Mouse (Mus musculus) midbrain, embryonic 14.5 days (tissue): ENCODE results near the gene Zfp61. TPM values are rescaled to one million over a fixed set of nuclear protein-coding genes. Genes with fewer than 3 reads are reported as not detected.

Experiments
- ATAC-seq: fragments of 200-750 bp; cut with Nextera tagmentation; 2 replicates; pipeline ENCODE4 v1.8.0; 2017; ENCODE audit warnings: moderate number of reproducible peaks, moderate library complexity; ENCODE audit not compliant: low FRiP score, low TSS enrichment
- DNase-seq: peaks from one replicate; pipeline ENCODE4 v3.0.0-alpha.2; 2015
- H3K27ac ChIP-seq: fragments of 300-500 bp; sonication (generic); replicated peaks from 2 replicates; pipeline ENCODE4 v1.5.1; 2014; ENCODE audit warnings: mild to moderate bottlenecking, low read depth, low read length, moderate library complexity
- H3K27me3 ChIP-seq: fragments of 300-500 bp; sonication (generic); 2 replicates; pipeline ENCODE4 v1.6.1; 2014; ENCODE audit warnings: low read length, control low read depth, mixed read lengths; ENCODE audit not compliant: control insufficient read depth, insufficient read depth
- H3K36me3 ChIP-seq: fragments of 300-500 bp; sonication (generic); 2 replicates; pipeline ENCODE4 v1.6.1; 2014; ENCODE audit warnings: low read length, control low read depth; ENCODE audit not compliant: control insufficient read depth, insufficient read depth
- H3K4me1 ChIP-seq: fragments of 300-500 bp; sonication (generic); 2 replicates; pipeline ENCODE4 v1.6.1; 2014; ENCODE audit warnings: mild to moderate bottlenecking, antibody characterized with exemption, low read length, control low read depth; ENCODE audit not compliant: control insufficient read depth, insufficient read depth
- H3K4me2 ChIP-seq: fragments of 300-500 bp; sonication (generic); 2 replicates; pipeline ENCODE4 v1.6.1; 2014; ENCODE audit warnings: mild to moderate bottlenecking, low read length, moderate library complexity
- H3K4me3 ChIP-seq: fragments of 300-500 bp; sonication (generic); replicated peaks from 2 replicates; pipeline ENCODE4 v1.5.1; 2014; ENCODE audit warnings: low read depth, low read length
- H3K9ac ChIP-seq: fragments of 300-500 bp; sonication (generic); replicated peaks from 2 replicates; pipeline ENCODE4 v1.6.1; 2014; ENCODE audit warnings: mild to moderate bottlenecking, low read length, moderate library complexity
- H3K9me3 ChIP-seq: fragments of 300-500 bp; sonication (generic); 2 replicates; pipeline ENCODE4 v1.6.1; 2016; ENCODE audit warnings: low read length, control low read depth, mixed read lengths; ENCODE audit not compliant: control insufficient read depth
- WGBS: fragments of 180-500 bp; shearing (Covaris S2); extraction: QIAGEN DNeasy Blood & Tissue Kit; methylation state at CpG from one replicate; pipeline ENCODE4 v1.1.7; 2014; 5-methylcytosine and 5-hydroxymethylcytosine counted together
- microRNA-seq: library from miRNA; unstranded; fragments of <30 nt; microRNA quantifications from one replicate; pipeline ENCODE4, GENCODE M21; 2016
- polyA plus RNA-seq: library from polyadenylated mRNA; unstranded; fragments of >200 nt; fragmentation: Nextera tagmentation; extraction: Ambion mirVana; gene quantifications from 2 replicates; pipeline ENCODE4 v1.2.1, GENCODE M21; 2014

The Zfp61 gene
- polyA plus RNA-seq, 1 experiment from 2014 or later, result 34.3 TPM

- Histone ChIP-seq H3K4me3 (peak within 1 kb of the TSS; percentile 46), H3K9me3 (no peaks in the 10 kb centered on the region), H3K36me3 (peaks cover under 1% of the 10 kb centered on the region; the same call in 1 of the 2 replicates), H3K4me1 (peaks cover 8% of the 10 kb centered on the region), H3K27me3 (no peaks in the 10 kb centered on the region), H3K27ac (no peak within 1 kb of the TSS; the same call in 1 of the 2 replicates), H3K9ac (peak within 1 kb of the TSS; percentile 57), H3K4me2 (peak within 1 kb of the TSS; percentile 71)
- DNase-seq (peak; percentile 95), ATAC-seq (peak; percentile 91)
- WGBS, result 17% methylated on average over 21 of the region's 21 CpGs
These were observed 46.2 kb downstream of the Zfp61 start, which contains the start of gene Zfp108 for GRCm38 (mm10) chr7:24254633-24255474. Gene Zfp108 (plus strand): TSS chr7:24254794.

DNA sequence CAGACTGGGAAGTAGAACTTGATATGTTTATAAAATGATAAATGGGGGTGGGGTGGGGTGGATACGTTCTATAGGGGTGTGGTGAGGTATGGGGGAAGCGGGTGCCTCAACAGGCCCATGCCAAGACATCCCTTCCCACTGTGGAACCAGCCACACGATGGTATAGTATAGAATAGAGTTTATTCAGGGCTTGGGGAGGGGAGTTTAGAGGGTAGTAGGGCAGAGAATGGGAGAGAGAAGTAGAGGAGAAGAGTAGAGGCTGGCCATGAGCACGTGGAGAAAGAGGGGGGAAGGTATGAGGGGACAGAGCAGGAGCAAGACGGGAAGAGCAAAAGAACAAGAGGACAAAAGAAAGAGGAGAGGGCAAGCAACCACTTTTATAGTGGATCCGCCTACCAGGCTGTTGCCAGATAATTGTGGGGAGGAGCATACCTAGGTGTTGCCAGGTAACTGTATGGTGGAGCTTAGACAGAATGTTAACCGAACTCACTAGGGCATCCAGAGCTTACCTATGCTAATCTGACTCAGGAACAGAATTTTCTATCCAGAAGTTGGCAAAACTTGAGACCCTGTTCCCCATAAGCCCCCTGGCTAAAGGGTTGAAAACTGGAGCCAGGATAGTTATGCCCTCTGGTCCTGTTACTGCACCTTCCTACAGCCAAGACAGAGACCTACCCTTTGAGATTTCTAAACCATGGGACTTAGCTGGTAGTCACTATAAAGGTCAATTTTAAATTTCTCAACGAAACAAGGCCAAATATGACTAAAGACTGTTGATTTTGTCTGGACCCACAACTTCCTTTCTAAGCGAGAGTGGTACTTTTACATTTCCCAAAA is 47.0 kb downstream of the Zfp61 start:
- WGBS, result 61% methylated on average over 9 of the region's 9 CpGs
- Histone ChIP-seq H3K27ac (no peak overlapping the region), H3K9ac (no peak overlapping the region; the same call in 1 of the 2 replicates), H3K4me1 (peaks cover 8% of the 10 kb centered on the region), H3K27me3 (no peaks in the 10 kb centered on the region), H3K4me2 (peak overlapping the region; percentile 71), H3K4me3 (peak overlapping the region; percentile 46), H3K36me3 (no peaks in the 10 kb centered on the region), H3K9me3 (no peaks in the 10 kb centered on the region)
- DNase-seq (no peak), ATAC-seq (peak; percentile 59; the same call in 1 of the 2 replicates)

Small RNA genes within 50 kb of the gene (microRNA-seq; reads per million reads assigned to microRNA genes)
- not detected for gene Gm27592

Other genes starting within 250 kb of the Zfp61 start
- not detected in 2 replicates for gene Vmn1r183, start 248.0 kb downstream of the Zfp61 start, polyA plus RNA-seq
- gene Zfp180, start 219.3 kb downstream of the Zfp61 start, polyA plus RNA-seq, result 34.1 and 41.6 TPM in 2 replicates
- gene Zfp112, start 188.9 kb downstream of the Zfp61 start, polyA plus RNA-seq, result 7.6 and 8.3 TPM in 2 replicates
- gene Zfp235, start 167.1 kb downstream of the Zfp61 start, polyA plus RNA-seq, result 25.5 and 26.5 TPM in 2 replicates
- gene Zfp114, start 126.2 kb downstream of the Zfp61 start, polyA plus RNA-seq, result 2.5 and 4.3 TPM in 2 replicates
- 3.1 and 6.6 TPM in 2 replicates for gene Zfp111, start 89.8 kb downstream of the Zfp61 start, polyA plus RNA-seq
- gene Zfp109, start 63.7 kb downstream of the Zfp61 start, polyA plus RNA-seq, result 2.7 and 3.7 TPM in 2 replicates
- gene Zfp108, start 46.4 kb downstream of the Zfp61 start, polyA plus RNA-seq, result 6.2 and 6.6 TPM in 2 replicates
- gene Zfp93, start 30.8 kb downstream of the Zfp61 start, polyA plus RNA-seq, result 5.9 and 8.7 TPM in 2 replicates
- gene Zfp94, start 15.4 kb upstream of the Zfp61 start, polyA plus RNA-seq, result 18.9 and 19.2 TPM in 2 replicates
- gene Tescl, start 32.7 kb upstream of the Zfp61 start, polyA plus RNA-seq, result not detected in 2 replicates
- not detected in 2 replicates for gene Lypd5, start 48.0 kb upstream of the Zfp61 start, polyA plus RNA-seq
- 0.43 and 0.45 TPM in 2 replicates for gene Kcnn4, start 69.0 kb upstream of the Zfp61 start, polyA plus RNA-seq
- 32.9 and 33.3 TPM in 2 replicates for gene Smg9, start 98.4 kb upstream of the Zfp61 start, polyA plus RNA-seq
- gene Irgc1, start 151.1 kb upstream of the Zfp61 start, polyA plus RNA-seq, result not detected in 2 replicates
- 1.1 and 2.6 TPM in 2 replicates for gene Plaur, start 161.3 kb upstream of the Zfp61 start, polyA plus RNA-seq
- 26.2 and 63.4 TPM in 2 replicates for gene Cadm4, start 180.8 kb upstream of the Zfp61 start, polyA plus RNA-seq
- gene Zfp428, start 205.8 kb upstream of the Zfp61 start, polyA plus RNA-seq, result 216 and 303 TPM in 2 replicates
- gene AC161166.1, start 211.2 kb upstream of the Zfp61 start, polyA plus RNA-seq, result 0.93 and 1.8 TPM in 2 replicates
- gene Irgq, start 229.5 kb upstream of the Zfp61 start, polyA plus RNA-seq, result 24.6 and 30.3 TPM in 2 replicates
- gene Pinlyp, start 244.9 kb upstream of the Zfp61 start, polyA plus RNA-seq, result not detected in 2 replicates
- 55.0 and 55.8 TPM in 2 replicates for gene Xrcc1, start 245.1 kb upstream of the Zfp61 start, polyA plus RNA-seq